Mouse (Mus musculus) lung, adult 2 months (tissue): ENCODE results near the gene Susd4.

Experiments used
- CTCF ChIP-seq: fragments of 200-500 bp; IDR thresholded peaks from 2 replicates; pipeline ENCODE4 v1.5.1; 2011; ENCODE audit warnings: mild to moderate bottlenecking, low read length, control low read depth; ENCODE audit not compliant: insufficient read depth
- POLR2A ChIP-seq: fragments of 200-500 bp; IDR thresholded peaks from 2 replicates; pipeline ENCODE4 v1.6.1; 2011; ENCODE audit warnings: low read depth, mild to moderate bottlenecking, control low read depth, low read length, borderline replicate concordance; ENCODE audit errors: extremely low read depth

DNA sequence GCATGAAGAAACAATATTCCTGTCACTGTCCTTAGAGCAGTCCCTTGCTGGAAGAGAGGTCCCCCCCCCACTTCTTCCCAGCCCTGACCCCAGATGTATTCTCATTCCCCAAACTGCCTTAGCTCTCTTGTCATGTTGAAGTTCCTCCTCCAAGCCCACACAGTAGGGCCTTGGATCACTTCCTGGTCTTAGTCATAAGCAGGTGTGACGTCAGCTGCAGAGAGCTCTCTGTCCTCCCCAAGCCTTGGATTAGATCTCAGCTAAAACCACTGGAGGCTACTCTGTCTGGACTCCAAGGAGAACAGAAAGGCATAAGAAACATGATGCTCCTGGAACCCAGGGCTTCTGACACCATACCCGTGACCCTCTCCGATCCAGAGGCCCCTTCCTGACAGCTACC is 104.2 kb downstream of the Susd4 start:
- TF ChIP-seq POLR2A (no peak), CTCF (no peak)
